Mouse (Mus musculus) lung, postnatal 0 days (tissue): ENCODE measurements around the gene Zscan10. TPM values are rescaled to one million over a fixed set of nuclear protein-coding genes. Genes with fewer than 3 reads are reported as not detected.

ENCODE experiments used
- ATAC-seq: fragments of 200-750 bp; cut with Nextera tagmentation; 2 replicates; pipeline ENCODE4 v1.8.0; 2017; ENCODE audit warnings: moderate library complexity
- DNase-seq: peaks from one replicate; pipeline ENCODE4 v3.0.0-alpha.2; 2016; ENCODE audit warnings: low spot score
- H3K27ac ChIP-seq: fragments of 300-500 bp; sonication (generic); 2 replicates; pipeline ENCODE4 v1.5.1; 2014; ENCODE audit warnings: antibody characterized with exemption, mild to moderate bottlenecking, low read length, mixed read lengths
- H3K27me3 ChIP-seq: fragments of 300-500 bp; sonication (generic); replicated peaks from 2 replicates; pipeline ENCODE4 v1.6.1; 2014; ENCODE audit warnings: low read length, mixed read lengths; ENCODE audit not compliant: insufficient read depth
- H3K36me3 ChIP-seq: fragments of 300-500 bp; sonication (generic); 2 replicates; pipeline ENCODE4 v1.6.1; 2014; ENCODE audit warnings: low read length, mixed read lengths; ENCODE audit not compliant: insufficient read depth
- H3K4me1 ChIP-seq: fragments of 300-500 bp; sonication (generic); 2 replicates; pipeline ENCODE4 v1.6.1; 2014; ENCODE audit warnings: antibody characterized with exemption, low read depth, low read length, mixed read lengths; ENCODE audit not compliant: insufficient read depth
- H3K4me2 ChIP-seq: fragments of 300-500 bp; sonication (generic); replicated peaks from 2 replicates; pipeline ENCODE4 v1.6.1; 2014; ENCODE audit warnings: low read depth, mild to moderate bottlenecking, low read length, moderate library complexity, mixed read lengths
- H3K4me3 ChIP-seq: fragments of 300-500 bp; sonication (generic); 2 replicates; pipeline ENCODE4 v1.5.1; 2014; ENCODE audit warnings: low read depth, low read length
- H3K9ac ChIP-seq: fragments of 300-500 bp; sonication (generic); replicated peaks from 2 replicates; pipeline ENCODE4 v1.6.1; 2014; ENCODE audit warnings: low read depth, mild to moderate bottlenecking
- H3K9me3 ChIP-seq: fragments of 300-500 bp; sonication (generic); 2 replicates; pipeline ENCODE4 v1.6.1; 2016; ENCODE audit warnings: low read length, mixed read lengths
- CTCF ChIP-seq: IDR thresholded peaks from 2 replicates; pipeline ENCODE4 v1.5.1; 2016; ENCODE audit warnings: antibody characterized with exemption, mild to moderate bottlenecking
- EP300 ChIP-seq: IDR thresholded peaks from 2 replicates; pipeline ENCODE4 v1.6.1; 2016; ENCODE audit warnings: antibody characterized with exemption, mild to moderate bottlenecking, control low read depth
- WGBS: fragments of 180-500 bp; shearing (Covaris S2); extraction: QIAGEN DNeasy Blood & Tissue Kit; methylation state at CpG from one replicate; pipeline ENCODE4 v1.1.7; 2014; 5-methylcytosine and 5-hydroxymethylcytosine counted together
- polyA plus RNA-seq: library from polyadenylated mRNA; unstranded; fragments of >200 nt; fragmentation: Nextera tagmentation; extraction: Ambion mirVana; gene quantifications from 2 replicates; pipeline ENCODE4 v1.2.1, GENCODE M21; 2015

Gene Zscan10
- polyA plus RNA-seq, 1 experiment from 2014 or later: not detected

DNA sequence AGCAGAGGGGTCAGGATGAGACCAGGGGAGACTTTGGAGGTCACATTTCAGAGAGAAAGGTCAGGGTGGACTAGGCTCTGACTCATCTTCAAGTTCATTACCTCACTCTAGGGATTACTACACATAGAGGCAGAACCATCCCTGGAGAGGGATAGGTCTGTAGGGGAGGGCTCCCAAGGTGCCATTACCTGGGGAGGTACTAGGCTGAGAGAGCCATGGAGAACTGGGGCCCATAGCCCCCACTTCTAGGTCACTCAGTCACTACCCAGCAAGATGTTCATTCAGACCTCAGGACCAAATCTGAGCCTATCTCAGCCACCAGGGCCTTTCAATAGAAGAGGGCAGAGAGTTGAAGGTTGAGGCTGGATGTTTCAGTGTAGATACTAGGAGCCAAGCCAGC, 46.3 kb upstream of the Zscan10 start:
- Histone ChIP-seq H3K4me2 (no peak overlapping the region), H3K4me1 (no peaks in the 10 kb centered on the region; the same call in 1 of the 2 replicates), H3K9ac (no peak overlapping the region), H3K36me3 (peaks cover 22% of the 10 kb centered on the region), H3K27ac (no peak overlapping the region), H3K27me3 (no peaks in the 10 kb centered on the region), H3K9me3 (no peaks in the 10 kb centered on the region), H3K4me3 (no peak overlapping the region)
- no peak for ATAC-seq
- TF ChIP-seq CTCF: no peak
- no peak for TF ChIP-seq EP300
- DNase-seq: no peak

DNA sequence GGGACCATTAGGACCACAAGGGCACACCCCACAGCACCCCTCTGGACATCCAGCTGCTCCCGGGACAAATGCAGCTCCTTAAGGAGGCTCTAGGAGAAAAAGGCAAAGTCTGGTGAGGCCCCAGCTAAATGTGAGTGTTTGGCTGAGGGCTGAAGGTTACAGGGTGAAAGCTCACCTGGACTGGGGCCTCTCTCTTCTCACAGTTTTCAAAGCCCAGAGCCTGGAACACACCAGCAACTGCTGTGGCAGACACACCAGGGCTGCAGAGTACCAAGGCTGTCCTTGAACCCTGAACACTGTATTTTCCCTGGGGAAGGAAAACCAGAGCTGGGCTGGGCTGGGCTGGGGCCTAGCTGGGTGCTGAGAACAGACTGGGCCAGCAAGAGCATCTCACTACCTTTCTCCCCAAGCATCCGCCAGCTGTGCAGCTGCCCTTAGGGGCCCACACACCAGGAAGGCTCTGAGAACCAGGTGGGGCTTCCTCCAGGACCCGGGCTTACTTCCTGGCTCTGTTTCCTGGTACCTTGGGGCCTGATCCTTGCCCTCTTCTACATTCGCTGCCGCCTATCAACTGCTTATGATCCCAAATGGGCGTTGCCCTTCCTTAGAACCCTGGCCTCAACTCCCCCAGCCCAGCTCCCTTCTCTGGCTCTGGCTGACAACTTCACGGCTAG, 45.3 kb upstream of the Zscan10 start:
- Histone ChIP-seq H3K27ac (no peak overlapping the region), H3K27me3 (no peaks in the 10 kb centered on the region), H3K4me3 (no peak overlapping the region), H3K4me2 (no peak overlapping the region), H3K9ac (no peak overlapping the region), H3K9me3 (no peaks in the 10 kb centered on the region), H3K36me3 (peaks cover 23% of the 10 kb centered on the region), H3K4me1 (no peaks in the 10 kb centered on the region; the same call in 1 of the 2 replicates)
- WGBS: 64% methylated on average over 7 of the region's 7 CpGs
- ATAC-seq (no peak), DNase-seq (no peak)
- TF ChIP-seq CTCF (no peak), EP300 (no peak)

DNA sequence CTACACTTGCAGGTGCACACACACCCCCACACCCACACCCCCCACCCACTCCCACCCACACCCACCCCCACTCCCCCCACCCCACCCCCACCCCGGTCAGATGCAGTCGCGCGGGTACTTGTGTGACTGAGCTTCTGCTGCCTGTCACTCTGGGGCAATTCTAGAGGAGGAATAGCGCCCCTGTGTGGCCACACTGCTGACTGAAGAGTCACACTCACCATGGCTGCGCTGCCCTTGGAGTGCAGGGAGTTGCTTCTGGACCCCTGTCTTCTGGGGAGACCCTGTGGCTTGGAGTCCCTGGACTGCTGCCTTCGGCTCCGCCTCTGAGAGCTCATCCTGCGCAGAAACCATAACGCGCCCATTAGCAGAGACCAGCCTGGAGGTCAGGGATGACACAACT, 40.9 kb upstream of the Zscan10 start:
- Histone ChIP-seq H3K27me3 (no peaks in the 10 kb centered on the region), H3K4me1 (no peaks in the 10 kb centered on the region; the same call in 1 of the 2 replicates), H3K4me3 (no peak overlapping the region), H3K36me3 (peaks cover 23% of the 10 kb centered on the region), H3K27ac (no peak overlapping the region), H3K9ac (no peak overlapping the region), H3K9me3 (no peaks in the 10 kb centered on the region), H3K4me2 (no peak overlapping the region)
- no peak for DNase-seq
- TF ChIP-seq CTCF (peak; percentile 67), EP300 (no peak)
- no peak for ATAC-seq
- 61% methylated on average over 9 of the region's 11 CpGs for WGBS

DNA sequence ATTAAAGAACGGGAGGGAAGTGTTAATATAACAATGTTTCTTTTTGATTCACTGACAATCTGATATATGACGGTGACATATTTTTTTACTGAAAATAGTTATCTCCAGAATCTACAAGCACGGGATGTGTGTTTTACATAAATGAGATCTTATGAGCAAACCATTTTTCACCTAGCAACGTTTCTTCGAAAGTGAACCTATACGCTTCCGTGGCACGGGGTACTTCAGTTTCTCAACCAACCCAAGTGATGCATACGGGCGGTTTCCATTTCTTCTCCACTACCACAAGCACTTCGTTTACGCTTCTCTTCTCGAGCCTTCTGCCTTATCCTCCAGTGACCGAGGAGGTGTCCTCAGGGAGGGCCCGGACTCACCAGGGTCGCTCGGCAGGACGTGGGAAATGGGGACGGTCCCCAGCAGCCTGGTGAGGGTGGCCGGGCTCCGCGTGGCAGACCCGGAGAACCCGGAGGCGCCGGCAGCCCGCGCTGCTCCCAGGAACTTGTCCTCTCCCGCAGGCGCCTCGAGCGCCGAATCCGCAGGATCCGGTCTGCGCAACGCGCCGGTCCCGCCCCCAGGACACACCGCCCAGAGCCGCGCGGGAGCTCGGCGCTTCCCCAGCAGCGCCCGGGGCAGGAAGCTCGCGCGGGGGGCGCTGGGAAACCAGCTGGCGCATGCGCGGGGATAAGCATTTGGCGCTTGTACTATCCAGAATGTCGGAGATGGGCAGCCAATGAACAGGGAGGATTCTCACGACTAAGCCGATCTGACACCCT, 36.9 kb upstream of the Zscan10 start, which contains the start of gene Zfp213:
Gene Zfp213 (minus strand): TSS at position 644 of the 773 bp plus-strand sequence.
- TF ChIP-seq EP300: no peak
- TF ChIP-seq CTCF: no peak
- Histone ChIP-seq H3K9ac (peak within 1 kb of the TSS; percentile 86), H3K4me1 (no peaks in the 10 kb centered on the region; the same call in 1 of the 2 replicates), H3K27ac (peak within 1 kb of the TSS; percentile 96), H3K4me3 (peak within 1 kb of the TSS; percentile 80), H3K9me3 (no peaks in the 10 kb centered on the region), H3K36me3 (0 out of 2 replicates have a peak, but pooled peaks cover 6% of the 10 kb centered on the region), H3K27me3 (no peaks in the 10 kb centered on the region), H3K4me2 (peak within 1 kb of the TSS; percentile 72)
- WGBS: 4% methylated on average over 59 of the region's 59 CpGs
- ATAC-seq (peak; percentile 99), DNase-seq (peak; percentile 99)

DNA sequence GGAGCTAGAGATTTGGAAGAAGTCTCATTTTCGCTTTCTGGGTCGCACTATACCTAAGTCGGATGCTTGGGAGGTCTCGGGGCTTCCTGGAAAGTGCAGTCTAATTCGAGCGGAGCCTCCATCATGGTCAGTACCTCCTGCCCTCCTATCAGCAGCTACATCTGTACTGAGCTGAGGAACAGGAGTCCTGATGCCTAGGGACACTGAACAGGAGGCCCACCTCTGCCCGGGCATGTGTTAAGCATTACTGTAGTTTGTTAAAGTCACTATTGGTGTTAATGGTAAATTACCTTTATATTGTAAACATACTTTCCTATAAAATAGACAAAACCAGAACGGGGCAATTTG, 36.3 kb upstream of the Zscan10 start:
- Histone ChIP-seq H3K4me1 (no peaks in the 10 kb centered on the region; the same call in 1 of the 2 replicates), H3K36me3 (0 out of 2 replicates have a peak, but pooled peaks cover under 1% of the 10 kb centered on the region), H3K27me3 (no peaks in the 10 kb centered on the region), H3K9ac (peak overlapping the region; percentile 86), H3K4me2 (peak overlapping the region; percentile 72), H3K4me3 (peak overlapping the region; percentile 80), H3K27ac (peak overlapping the region; percentile 96), H3K9me3 (no peaks in the 10 kb centered on the region)
- ATAC-seq (peak; percentile 70), DNase-seq (no peak)
- no peak for TF ChIP-seq CTCF
- no peak for TF ChIP-seq EP300
- whole genome bisulfite sequencing: 0% methylated on average over 8 of the region's 8 CpGs

DNA sequence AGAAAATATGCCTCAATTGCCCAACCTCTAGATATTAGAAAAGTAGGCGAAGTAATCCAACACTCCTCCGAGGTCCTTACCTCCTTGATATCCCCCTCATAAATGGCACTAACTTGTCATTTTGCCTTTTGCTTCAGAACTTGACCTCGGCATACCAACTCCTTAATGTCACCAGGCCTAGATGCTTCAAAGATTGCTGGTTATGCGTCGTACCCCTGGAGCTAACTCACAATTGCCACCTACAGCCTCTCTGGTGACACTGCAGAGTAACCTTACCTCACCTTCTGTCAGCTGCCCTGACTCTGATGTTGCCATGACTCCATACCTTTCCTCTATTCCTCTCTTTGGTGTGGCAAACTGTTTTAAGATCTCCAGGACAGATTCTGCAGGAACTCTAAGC, 33.9 kb upstream of the Zscan10 start:
- Histone ChIP-seq H3K9me3 (no peaks in the 10 kb centered on the region), H3K36me3 (no peaks in the 10 kb centered on the region), H3K4me1 (no peaks in the 10 kb centered on the region; the same call in 1 of the 2 replicates), H3K27ac (no peak overlapping the region), H3K9ac (no peak overlapping the region), H3K4me3 (no peak overlapping the region), H3K4me2 (no peak overlapping the region), H3K27me3 (no peaks in the 10 kb centered on the region)
- DNase-seq (no peak), ATAC-seq (no peak)
- WGBS: 45% methylated on average over 5 of the region's 5 CpGs
- TF ChIP-seq CTCF (peak; percentile 44), EP300 (no peak)
